Mouse (Mus musculus) liver, postnatal 0 days (tissue): ENCODE data around the gene Tldc1. TPM values are rescaled to one million over a fixed set of nuclear protein-coding genes. Genes with fewer than 3 reads are reported as not detected.

Source experiments
- ATAC-seq: fragments of 200-750 bp; cut with Nextera tagmentation; 2 replicates; pipeline ENCODE4 v1.8.0; 2017; ENCODE audit warnings: mild to moderate bottlenecking, moderate library complexity
- DNase-seq: peaks from one replicate; pipeline ENCODE4 v3.0.0-alpha.2; 2016
- H3K27ac ChIP-seq: fragments of 300-500 bp; sonication (generic); 2 replicates; pipeline ENCODE4 v1.5.1; 2014; ENCODE audit warnings: antibody characterized with exemption, moderate library complexity, mild to moderate bottlenecking, low read depth
- H3K27me3 ChIP-seq: fragments of 300-500 bp; sonication (generic); 2 replicates; pipeline ENCODE4 v1.6.1; 2014; ENCODE audit warnings: low read length, control low read depth, mixed read lengths; ENCODE audit not compliant: insufficient read depth
- H3K36me3 ChIP-seq: fragments of 300-500 bp; sonication (generic); replicated peaks from 2 replicates; pipeline ENCODE4 v1.6.1; 2014; ENCODE audit warnings: mild to moderate bottlenecking, control low read depth, low read length, moderate library complexity, mixed read lengths; ENCODE audit not compliant: insufficient read depth
- H3K4me1 ChIP-seq: fragments of 300-500 bp; sonication (generic); 2 replicates; pipeline ENCODE4 v1.6.1; 2014; ENCODE audit warnings: antibody characterized with exemption, mild to moderate bottlenecking, control low read depth; ENCODE audit not compliant: insufficient read depth
- H3K4me2 ChIP-seq: fragments of 300-500 bp; sonication (generic); 2 replicates; pipeline ENCODE4 v1.6.1; 2014; ENCODE audit warnings: low read depth, mild to moderate bottlenecking, low read length, moderate library complexity, mixed read lengths
- H3K4me3 ChIP-seq: fragments of 300-500 bp; sonication (generic); 2 replicates; pipeline ENCODE4 v1.5.1; 2014; ENCODE audit warnings: low read depth, low read length
- H3K9ac ChIP-seq: fragments of 300-500 bp; sonication (generic); replicated peaks from 2 replicates; pipeline ENCODE4 v1.6.1; 2014; ENCODE audit warnings: mild to moderate bottlenecking, moderate library complexity
- H3K9me3 ChIP-seq: fragments of 300-500 bp; sonication (generic); 2 replicates; pipeline ENCODE4 v1.6.1; 2016; ENCODE audit warnings: mild to moderate bottlenecking, control low read depth, low read length, mixed read lengths
- CTCF ChIP-seq: sonication (generic); IDR thresholded peaks from 2 replicates; pipeline ENCODE4 v1.5.1; 2016; ENCODE audit warnings: antibody characterized with exemption, low read depth
- EP300 ChIP-seq: IDR thresholded peaks from 2 replicates; pipeline ENCODE4 v1.6.1; 2016; ENCODE audit warnings: antibody characterized with exemption, low read depth, mild to moderate bottlenecking
- WGBS: fragments of 180-500 bp; shearing (Covaris S2); extraction: QIAGEN DNeasy Blood & Tissue Kit; methylation state at CpG from one replicate; pipeline ENCODE4 v1.1.7; 2014; ENCODE audit not compliant: insufficient replicate concordance; 5-methylcytosine and 5-hydroxymethylcytosine counted together
- polyA plus RNA-seq: library from polyadenylated mRNA; unstranded; fragments of >200 nt; fragmentation: Nextera tagmentation; extraction: Ambion mirVana; gene quantifications from 2 replicates; pipeline ENCODE4 v1.2.1, GENCODE M21; 2015

Gene Tldc1
- polyA plus RNA-seq, 1 experiment from 2014 or later: 4.6 TPM

GRCm38 (mm10) chr8:119823278-119823677 is 45.1 kb upstream of the Tldc1 start:
- Histone ChIP-seq H3K4me2 (no peak overlapping the region), H3K27ac (no peak overlapping the region), H3K9me3 (no peaks in the 10 kb centered on the region), H3K4me1 (peaks cover 28% of the 10 kb centered on the region), H3K4me3 (no peak overlapping the region), H3K27me3 (no peaks in the 10 kb centered on the region), H3K9ac (no peak overlapping the region), H3K36me3 (peaks cover 13% of the 10 kb centered on the region)
- TF ChIP-seq CTCF (no peak), EP300 (no peak)
- no peak for ATAC-seq
- WGBS: 92% methylated on average over 9 of the region's 9 CpGs
- DNase-seq: no peak

GRCm38 (mm10) chr8:119821691-119822090 is 43.5 kb upstream of the Tldc1 start:
- Histone ChIP-seq H3K9ac (no peak overlapping the region), H3K36me3 (peaks cover 18% of the 10 kb centered on the region), H3K27ac (no peak overlapping the region), H3K4me3 (no peak overlapping the region), H3K27me3 (no peaks in the 10 kb centered on the region), H3K9me3 (no peaks in the 10 kb centered on the region), H3K4me1 (peaks cover 23% of the 10 kb centered on the region), H3K4me2 (no peak overlapping the region)
- DNase-seq: no peak
- 78% methylated on average over 6 of the region's 6 CpGs for WGBS
- TF ChIP-seq EP300 (no peak), CTCF (no peak)
- ATAC-seq: no peak

- ATAC-seq: no peak
- 82% methylated on average over 8 of the region's 8 CpGs for whole genome bisulfite sequencing
- H3K4me1 ChIP-seq: peaks cover 11% of the 10 kb centered on the region
These were observed 41.8 kb upstream of the Tldc1 start for GRCm38 (mm10) chr8:119819976-119820375.

GRCm38 (mm10) chr8:119819316-119819715 is 41.1 kb upstream of the Tldc1 start:
- DNase-seq: no peak
- H3K4me3 ChIP-seq: no peak overlapping the region
- no peak for ATAC-seq
- H3K9me3 ChIP-seq: no peaks in the 10 kb centered on the region
- H3K27ac ChIP-seq: no peak overlapping the region
- no peak overlapping the region for H3K9ac ChIP-seq
- H3K4me2 ChIP-seq: no peak overlapping the region
- H3K36me3 ChIP-seq: peaks cover 18% of the 10 kb centered on the region
- no peaks in the 10 kb centered on the region for H3K27me3 ChIP-seq
- no peak for TF ChIP-seq EP300
- TF ChIP-seq CTCF: no peak
- WGBS: 69% methylated on average over 7 of the region's 7 CpGs
- H3K4me1 ChIP-seq: peaks cover 16% of the 10 kb centered on the region

More at GRCm38 (mm10) chr8:119819976-119820375, 41.8 kb upstream of the Tldc1 start:
- Histone ChIP-seq H3K4me2 (no peak overlapping the region), H3K36me3 (peaks cover 18% of the 10 kb centered on the region), H3K9me3 (no peaks in the 10 kb centered on the region), H3K27ac (no peak overlapping the region), H3K4me3 (no peak overlapping the region), H3K27me3 (no peaks in the 10 kb centered on the region), H3K9ac (no peak overlapping the region)
- TF ChIP-seq CTCF (no peak), EP300 (no peak)
- no peak for DNase-seq

GRCm38 (mm10) chr8:119817446-119817845 is 39.2 kb upstream of the Tldc1 start:
- no peak for ATAC-seq

GRCm38 (mm10) chr8:119816219-119816618 is 38.0 kb upstream of the Tldc1 start:
- Histone ChIP-seq H3K4me3 (no peak overlapping the region), H3K27ac (no peak overlapping the region), H3K4me2 (no peak overlapping the region), H3K9me3 (no peaks in the 10 kb centered on the region), H3K27me3 (no peaks in the 10 kb centered on the region), H3K4me1 (peaks cover 40% of the 10 kb centered on the region), H3K9ac (no peak overlapping the region), H3K36me3 (peaks cover 7% of the 10 kb centered on the region; the same call in 1 of the 2 replicates)
- 83% methylated on average over 6 of the region's 6 CpGs for WGBS
- DNase-seq: no peak
- TF ChIP-seq CTCF (no peak), EP300 (no peak)
- ATAC-seq: no peak

More at GRCm38 (mm10) chr8:119817446-119817845, 39.2 kb upstream of the Tldc1 start:
- WGBS: 51% methylated on average over 12 of the region's 12 CpGs
- DNase-seq: no peak
- TF ChIP-seq EP300: no peak
- TF ChIP-seq CTCF: no peak
- Histone ChIP-seq H3K9me3 (no peaks in the 10 kb centered on the region), H3K4me1 (peaks cover 33% of the 10 kb centered on the region), H3K27me3 (no peaks in the 10 kb centered on the region), H3K4me2 (no peak overlapping the region), H3K4me3 (no peak overlapping the region), H3K27ac (no peak overlapping the region), H3K36me3 (peaks cover 15% of the 10 kb centered on the region), H3K9ac (no peak overlapping the region)
